Mouse (Mus musculus) natural killer cell, adult 2 months (primary cell): ENCODE measurements at regions not wholly inside any gene's neighbourhood (a gene's known extent, or its start where the extent isn't known, plus 50 kb on each side); places are given as distances from the start of the nearest gene placed in this dataset.

Experiments used
- DNase-seq, 2 experiments: peaks; one replicate each; pipeline ENCODE4 v3.0.0; 2022; ENCODE audit warnings: low spot score in 2 of 2

DNA sequence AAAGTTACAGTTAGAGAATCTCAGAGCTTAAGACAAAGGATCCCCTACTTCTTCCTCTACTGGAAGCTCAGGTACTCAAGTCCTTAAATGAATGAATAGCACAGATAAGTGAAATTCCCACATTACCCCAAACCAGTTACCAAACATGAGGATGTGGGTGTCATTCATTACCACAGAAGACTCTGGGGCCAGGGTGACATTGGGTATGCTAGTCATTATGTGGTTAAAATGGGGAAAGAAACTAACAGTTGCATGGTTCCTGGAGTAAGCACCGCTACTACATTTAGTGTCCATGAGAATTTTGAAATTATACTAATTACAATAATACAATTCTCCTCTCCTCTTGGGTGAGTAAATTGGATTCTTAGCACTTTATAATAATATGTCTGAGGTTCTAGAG, 142.9 kb upstream of the Thbs1 start:
- no peak for DNase-seq

DNA sequence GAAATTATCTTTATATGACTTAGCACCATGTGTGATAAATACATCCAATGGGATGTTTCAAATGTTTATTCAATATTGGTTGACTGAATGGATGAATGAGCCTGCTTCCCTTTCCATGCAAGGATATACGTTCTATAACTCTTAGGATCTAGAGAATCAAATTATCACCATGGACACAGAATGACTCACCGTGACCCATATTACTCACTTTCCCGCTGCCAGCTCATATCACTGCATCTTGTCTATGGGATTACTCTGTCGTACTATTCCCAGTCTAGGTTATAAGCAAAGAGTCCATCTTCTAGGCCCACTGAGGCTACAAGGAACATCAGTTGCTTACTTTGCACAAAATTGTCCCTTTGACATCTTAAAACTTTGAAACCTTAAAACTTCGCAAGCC, 141.0 kb upstream of the Thbs1 start:
- DNase-seq: no peak

DNA sequence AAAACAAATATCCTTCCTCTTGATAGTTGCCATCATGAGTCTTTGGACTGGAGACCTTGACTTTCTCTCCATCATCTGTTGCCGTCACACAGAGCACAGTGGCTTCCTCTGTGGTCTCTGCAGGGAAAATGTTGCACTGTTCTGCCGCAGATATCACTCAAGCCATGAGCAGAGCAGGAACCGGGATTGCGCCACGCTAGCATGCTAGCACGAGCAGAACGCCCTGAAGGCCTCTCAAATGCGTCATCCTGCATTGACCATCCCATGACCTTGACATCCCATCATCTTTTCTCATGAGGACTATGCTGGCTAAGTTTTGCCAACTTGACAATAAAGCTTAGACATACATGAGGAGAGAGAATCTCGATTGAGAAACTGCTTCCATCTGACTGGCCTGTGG, 134.6 kb upstream of the Thbs1 start:
- no peak for DNase-seq

DNA sequence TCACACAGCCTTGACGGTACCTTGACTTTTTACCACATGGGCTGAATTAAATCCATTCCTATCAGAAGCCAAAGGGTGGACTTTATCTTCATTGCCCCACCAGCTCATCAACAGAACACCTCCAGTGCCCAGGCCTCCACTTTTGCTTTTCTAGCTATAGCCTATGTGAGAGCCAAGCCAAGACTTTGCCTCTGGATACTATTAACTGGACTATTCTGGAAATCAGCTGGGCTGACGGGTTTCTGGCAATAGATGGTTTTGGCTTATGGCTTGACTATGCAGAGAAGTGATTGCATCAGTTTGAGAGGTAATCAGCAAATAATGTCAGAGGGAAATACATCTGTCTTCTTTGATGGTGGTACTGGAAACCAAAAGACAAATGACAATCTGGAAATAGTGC, 130.8 kb upstream of the Thbs1 start:
- no peak for DNase-seq

DNA sequence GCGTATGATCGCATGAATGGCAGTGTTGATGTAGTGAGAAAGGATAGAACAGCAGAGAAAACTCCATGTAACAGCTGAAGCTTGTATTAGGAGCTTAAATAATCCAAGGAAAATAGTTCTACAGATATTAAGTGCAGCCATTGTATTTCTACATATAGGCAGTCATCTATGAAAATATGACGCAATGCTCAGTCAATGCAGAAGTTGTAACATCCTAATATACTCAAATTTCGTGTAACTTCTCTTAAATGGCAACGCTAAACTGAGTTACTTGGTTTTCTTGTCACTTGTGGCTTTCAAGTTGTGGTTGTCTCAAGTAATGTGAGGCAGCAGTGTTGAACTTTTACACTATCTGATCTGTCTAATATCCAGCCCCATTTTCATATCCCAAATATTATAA, 127.1 kb upstream of the Thbs1 start:
- no peak for DNase-seq

DNA sequence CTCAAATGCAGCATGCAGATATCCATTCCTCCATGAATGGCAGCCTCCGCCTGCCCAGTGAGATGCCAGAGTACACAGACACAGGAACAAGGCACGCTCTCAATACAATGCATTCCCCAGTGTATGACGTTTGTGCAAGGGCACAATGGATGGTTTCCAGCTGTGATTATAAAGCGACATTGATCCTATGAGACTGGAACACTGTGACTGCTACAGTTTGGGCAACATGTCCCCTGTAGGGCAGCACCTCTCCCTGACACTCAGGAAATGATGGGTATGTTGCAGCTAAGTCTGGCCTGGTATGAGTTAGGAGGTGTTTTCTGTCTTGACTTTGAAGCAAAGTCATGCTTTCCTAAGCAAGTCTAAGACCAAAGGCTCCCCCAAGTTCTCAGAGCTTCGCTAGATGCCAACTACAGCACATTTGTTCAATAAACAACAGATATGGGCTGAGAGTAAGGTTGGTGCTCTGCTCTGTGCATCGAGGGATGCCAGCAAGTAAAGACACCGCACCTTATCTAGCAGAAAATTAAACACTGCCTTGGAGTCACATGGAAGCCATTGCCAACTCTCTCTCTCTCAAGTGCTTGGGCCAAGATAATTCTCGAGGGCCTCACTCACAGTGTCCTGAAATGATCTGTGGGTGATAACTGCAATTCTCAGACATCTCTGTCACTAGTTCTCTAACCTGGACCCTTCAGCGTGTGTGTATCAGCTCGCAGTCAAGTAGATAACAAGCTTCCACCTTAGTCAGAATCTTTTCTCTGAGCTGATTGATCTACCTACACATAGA, 124.1 kb upstream of the Thbs1 start:
- DNase-seq: no peak

DNA sequence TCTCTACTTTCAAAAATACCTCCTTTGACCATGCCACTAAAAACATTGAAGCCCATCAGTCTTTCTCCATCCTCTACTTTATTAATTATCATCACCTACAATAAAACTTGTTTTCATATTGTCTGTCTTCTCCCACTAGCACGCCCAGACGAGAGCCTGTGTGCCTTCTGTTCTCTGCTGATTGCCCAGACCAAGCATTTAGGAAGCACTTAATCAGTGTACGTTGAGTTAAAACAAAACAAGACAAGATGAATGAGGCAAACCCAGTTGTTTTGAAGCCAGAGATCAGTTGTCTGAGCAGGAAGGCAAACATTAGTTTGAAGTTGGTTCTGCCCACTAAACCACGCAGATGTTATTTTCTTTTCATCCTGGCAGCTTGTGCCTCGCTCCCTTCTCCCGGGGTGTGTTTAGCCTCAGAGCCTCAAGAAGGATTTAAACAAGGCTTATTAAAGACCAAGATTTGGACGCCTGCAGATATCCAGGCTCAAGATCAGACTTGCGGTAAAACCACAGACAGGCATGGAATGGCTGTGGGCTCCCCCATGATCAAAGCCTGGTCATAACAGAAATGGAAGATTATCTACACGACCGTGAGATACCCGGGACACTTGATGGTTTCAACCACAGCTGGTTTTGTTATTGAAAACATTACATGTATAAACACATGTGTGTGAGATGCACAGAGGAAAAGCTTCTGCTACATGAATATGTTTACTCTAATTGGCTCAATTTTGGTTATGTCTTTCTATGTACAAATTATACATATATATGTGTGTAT, 123.1 kb upstream of the Thbs1 start:
- DNase-seq: no peak

DNA sequence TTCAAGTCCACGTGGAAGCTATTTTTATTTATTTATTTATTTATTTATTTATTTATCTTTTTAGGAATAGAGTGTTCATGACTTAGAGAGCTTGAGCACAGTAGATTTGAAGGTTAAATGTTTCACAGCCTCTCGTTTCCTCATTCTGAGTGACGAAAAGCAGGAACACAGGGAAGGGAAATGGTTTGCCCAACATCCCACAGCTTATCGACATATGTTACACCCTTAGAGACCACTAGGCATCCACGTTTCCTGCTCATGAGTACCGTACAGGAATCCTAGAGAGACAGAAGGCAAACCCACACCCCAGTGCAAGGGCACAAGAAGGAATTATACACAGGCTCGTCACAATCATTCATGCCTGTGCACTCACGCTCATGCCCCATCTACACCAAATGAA, 122.5 kb upstream of the Thbs1 start:
- no peak for DNase-seq

DNA sequence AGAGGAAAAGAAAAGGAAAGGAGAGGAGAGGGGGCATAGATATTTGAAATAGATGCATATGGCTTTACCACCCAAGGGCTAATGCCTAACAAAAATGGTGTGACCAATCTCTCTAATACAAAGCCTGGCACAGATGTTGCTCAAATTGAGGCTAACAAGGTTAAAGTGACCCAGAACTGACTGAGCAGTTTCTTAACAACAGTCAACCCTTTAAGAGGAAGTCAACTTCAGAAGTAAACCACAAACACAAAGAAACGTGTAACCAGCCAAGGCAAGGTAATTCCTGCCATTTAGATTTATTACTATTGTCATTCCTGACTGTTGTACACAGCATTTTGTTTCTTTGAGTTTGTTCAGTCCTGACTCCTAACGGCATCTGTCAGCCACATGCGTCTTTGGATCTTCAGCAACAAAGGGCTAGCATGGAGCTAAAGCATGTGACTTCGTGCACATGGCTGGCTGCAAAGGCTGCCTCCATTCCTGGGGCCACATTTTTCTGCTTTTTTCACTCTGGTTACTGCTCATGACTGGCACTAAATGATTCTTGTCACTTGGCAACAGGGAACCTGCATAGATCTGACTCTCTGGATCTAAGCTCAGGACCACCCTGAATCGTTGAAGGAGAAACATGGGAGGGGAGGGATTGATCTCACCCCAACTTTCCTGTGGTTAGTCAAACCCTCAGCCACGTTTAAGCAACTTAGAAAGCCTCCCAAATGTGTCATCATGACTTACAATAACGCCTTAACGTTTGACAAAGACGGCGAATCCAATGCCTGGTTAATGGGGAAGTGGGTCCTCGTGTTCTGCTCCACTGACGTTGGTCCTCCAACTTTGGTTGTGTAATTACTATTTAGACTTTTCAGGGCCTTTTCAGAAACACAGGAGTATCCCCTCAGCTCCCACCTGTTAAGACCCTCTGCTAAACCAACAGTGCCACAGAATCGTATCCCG, 115.3 kb upstream of the Thbs1 start:
- no peak for DNase-seq

DNA sequence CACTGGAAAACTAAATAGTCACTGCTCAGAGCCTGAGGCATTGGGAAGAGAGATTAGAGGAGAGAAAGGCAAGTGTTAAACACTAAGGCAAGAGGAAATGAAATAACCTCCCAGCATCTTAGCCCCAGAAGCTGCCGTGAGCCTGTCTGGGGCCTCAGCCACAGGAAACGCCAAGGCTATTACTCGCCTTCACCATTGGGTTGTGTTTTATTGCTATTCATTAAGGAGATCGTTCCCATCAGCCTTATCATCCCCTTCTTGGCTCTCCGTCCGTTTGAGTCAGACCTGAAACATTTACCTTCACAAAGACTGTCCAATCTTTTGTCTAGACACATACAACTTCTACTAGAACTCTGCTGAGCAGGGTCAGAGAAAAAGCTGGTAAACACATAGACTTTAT, 112.0 kb upstream of the Thbs1 start:
- DNase-seq: no peak

DNA sequence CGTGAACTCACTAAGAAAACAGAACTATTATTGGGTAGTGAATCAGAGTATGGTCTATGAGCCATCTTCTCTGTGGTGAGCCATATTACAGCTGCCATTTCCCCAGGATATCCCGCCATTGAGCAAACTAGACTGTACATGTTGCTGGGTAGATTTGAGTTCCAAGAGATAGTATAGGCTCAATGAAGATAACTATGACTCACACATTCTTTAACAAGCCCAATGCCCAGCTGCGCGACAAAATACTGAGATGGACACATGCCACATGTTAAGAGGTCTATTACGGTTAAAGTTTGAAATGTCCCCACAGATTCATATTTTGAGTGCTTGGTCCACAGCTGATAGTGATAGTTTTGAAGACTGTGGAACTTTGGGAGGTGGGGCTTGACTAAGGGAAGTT, 107.5 kb upstream of the Thbs1 start:
- no peak for DNase-seq

DNA sequence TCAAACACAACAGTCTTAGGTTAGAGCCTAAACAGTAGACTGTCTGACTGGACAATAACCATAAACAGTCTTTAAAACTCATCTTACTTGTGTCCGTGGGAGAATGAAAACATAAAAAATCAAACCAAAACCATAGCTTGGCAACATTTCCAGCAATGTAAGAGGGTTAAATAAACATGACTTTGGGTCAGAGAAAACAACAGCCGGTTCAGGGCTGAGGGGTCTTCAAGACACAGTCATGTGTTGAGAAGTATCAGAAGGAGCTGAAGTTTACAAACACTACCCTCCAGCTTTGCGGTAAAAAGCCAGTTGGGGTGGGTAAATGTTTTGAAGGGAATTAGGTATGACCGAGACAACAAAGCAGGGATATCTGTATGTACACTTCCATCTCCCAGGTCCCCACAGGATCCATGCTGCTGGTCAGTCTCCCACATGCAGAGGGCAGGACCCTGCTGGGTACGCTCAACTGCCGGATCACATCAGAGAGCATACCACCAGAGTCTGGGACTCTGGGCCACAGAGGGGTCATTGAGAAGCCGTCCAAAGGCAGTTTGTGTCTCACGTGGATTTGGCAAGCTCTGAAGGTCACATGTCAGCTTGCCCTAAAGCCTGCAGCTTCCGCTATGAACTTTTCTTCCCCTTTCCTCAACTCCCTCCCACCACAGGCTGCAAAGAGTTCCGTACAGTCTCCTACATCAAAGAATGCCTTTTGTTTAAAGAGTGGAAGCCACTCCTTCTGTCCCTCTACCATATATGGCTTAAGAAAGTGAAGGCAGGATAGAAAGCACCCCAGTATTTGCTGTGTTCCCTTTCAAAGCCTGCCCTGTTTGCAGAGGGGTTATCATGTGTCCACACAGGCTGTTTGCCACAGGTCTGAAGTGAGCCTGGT, 103.9 kb upstream of the Thbs1 start:
- DNase-seq: peak in 1 of 2 experiments; percentile 17

DNA sequence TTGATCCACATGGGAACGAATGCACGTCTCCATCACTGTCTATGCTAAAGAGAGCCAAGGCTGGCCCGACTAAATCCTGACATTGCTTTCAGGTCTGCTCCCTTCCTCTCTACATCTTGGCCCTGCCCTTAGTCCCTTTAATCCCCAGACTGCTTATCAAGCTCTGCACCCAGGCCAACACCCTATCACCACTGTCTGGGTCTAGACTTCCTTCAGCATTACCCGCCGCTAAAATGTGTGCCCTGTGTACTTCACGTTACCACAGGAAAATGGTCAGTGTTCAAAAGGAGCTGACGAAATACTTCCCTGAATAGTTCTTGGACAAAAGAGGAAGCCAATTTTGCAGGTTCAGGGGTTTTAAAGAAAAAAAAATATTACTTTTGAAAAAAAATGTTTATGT, 100.0 kb upstream of the Thbs1 start:
- no peak for DNase-seq

DNA sequence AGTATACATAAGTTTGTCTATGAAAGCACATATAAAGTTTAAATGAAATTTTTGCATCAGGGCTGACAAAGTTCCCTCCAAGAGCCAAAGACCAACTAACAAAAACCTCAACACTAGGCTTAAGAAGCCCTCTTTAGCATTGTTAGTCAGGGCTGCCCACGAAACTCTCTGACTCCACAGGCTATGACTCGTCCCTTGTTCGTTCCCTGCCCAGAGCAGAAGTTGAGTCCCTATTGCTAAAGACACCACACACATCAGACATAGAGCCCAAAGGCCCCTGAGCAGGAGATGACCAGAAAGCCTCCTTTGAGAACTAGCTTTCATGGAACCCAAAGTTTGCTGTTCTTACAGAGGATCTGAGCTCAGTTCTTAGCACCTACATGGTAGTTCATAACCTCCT, 99.5 kb upstream of the Thbs1 start:
- DNase-seq: no peak

DNA sequence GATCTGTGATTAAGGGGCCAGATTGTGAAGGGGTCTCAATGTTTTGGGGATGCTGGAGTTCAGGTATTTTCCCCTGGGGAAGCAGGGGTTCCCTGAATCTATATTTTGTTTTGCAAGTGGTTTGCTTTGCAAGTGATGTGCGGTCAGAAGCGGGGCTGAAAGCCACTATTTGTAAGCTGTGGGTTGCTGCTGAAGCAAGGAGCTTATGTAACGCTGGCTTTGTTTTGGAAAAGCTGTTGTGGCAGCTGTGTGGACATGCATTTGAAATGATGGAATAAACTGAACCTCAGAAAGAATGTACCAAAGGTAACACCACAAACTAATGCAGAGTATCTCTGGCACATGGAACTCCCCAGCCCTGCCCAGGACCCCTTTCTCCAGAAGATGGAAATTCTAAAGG, 98.5 kb upstream of the Thbs1 start:
- no peak for DNase-seq

DNA sequence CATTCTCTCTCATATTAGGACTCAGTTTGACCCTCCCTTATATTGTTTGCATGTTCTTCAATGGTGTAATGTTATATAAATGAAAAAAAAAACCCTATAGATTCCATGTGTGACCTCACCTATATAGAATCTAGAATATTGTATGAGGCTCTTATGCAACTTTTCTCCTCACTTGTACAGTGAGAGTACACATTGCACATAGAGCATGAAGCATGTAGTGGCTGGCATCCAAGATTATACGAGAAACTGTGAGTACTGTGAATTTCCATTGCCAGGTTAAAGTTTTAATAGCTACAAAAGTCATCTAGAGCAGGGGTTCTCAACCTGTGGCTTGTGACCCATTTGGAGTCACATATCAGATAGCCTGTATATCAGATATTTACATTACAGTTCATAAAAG, 96.5 kb upstream of the Thbs1 start:
- no peak for DNase-seq

DNA sequence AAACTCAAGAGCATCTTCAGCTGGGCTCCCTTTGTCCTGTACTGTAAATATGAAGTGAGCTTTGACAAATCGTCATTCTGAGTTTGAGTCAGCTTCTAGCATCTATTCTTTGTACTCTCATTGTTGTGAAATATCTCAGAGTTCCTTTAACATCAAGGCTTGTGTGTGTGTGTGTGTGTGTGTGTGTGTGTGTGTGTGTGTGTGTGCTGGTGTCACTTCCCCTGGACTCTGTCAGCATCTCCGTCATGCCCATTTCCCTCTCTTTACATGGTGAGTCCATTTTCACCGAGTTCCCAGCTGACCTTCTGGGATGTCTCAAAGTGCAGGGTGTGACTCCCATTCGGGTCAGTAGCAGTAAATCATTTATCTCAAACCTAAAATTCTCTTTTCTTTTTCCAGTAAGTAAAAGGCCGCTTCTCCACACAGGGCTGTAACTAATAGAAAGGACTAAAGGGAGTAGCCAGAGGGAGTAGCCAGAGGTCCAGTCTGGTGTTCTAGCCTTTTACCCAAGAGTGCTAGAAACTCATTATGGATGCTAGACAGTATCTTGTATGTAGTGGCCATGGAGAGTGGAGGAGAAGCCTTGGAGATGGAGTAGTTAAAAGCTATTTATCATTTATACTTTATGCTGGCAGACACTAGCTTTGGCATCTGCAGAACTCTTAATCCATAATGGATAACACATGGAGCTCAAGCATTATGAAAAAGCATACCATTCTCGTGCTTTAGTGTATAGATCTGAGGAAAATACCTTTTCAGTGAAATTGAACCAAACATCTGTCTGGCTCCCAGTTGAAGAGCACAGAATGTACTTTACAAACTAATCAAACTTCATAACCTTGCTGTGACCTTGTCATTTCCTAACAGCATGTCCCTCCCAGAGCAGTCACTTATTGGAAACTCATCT, 85.6 kb upstream of the Thbs1 start:
- no peak for DNase-seq

DNA sequence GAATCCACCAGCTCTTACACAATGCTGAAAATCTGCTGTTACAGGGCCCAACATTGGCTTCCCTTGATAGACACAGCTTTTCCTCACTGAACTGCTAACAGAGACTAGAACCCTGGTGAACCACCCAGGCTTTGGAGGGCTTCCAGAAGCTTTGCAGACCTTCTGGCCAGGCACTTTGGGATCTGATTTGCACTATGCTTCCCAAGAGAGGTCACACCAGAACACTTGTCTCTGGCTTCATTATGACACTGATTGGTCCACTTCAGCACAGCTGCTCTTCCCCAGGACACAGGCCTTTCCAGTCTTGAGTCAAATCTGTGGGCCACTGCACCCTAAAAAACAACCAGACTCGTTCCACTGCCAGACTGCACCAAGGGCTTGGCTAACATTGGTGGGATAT, 82.8 kb upstream of the Thbs1 start:
- no peak for DNase-seq

DNA sequence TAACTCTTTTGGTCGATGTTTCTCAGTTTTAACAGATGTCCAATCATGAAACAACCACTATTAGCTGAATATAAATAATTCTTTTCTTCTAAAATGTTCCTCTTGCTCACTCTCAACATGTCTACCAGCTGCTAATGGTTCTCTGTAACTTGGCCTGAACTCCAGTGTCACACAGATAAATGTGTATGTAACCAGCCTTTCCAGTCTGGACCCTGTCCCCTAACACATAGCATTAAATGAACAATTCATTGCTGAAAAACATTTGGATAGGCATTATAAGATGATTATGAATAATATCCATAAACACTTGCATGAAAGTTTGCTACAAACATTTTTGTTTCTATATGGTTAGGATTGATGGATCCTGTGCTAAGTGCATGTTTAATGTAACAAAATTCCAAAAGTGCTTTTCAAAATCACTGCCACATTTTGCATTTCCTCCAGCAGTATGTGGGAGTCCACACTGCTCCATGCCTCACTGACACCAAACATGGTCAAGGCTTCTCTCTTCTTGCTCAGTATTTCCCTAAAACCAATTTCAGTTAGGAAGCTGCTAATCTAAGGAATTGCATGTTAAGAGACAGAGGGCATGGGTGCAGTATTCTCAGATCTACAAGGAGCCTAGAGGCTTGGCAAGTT, 82.1 kb upstream of the Thbs1 start:
- DNase-seq: no peak

DNA sequence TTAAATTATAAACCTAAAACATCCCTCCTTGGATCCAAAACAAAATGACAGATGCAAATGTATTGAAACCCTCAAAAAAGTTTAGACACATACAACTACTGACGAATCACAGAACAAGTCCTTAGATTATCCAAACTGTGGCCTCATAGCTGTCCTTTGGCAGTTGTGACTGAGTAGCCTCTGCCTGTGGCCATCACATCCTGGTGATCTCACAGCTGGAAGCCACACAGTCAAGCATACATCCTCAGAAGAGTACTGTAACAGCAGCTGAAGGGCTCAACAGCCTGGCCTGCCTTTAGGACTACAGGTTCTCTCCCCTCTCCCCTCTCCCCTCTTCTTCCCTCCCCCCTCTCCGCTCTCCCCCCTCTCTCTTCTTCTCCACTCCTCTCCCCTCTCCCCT, 80.0 kb upstream of the Thbs1 start:
- DNase-seq: no peak
